Mouse (Mus musculus) thymus, adult 2 months (tissue): ENCODE results near the gene Hsd17b13.

Source experiments
- CTCF ChIP-seq: fragments of 200-500 bp; IDR thresholded peaks from 2 replicates; pipeline ENCODE4 v1.5.1; 2012; ENCODE audit warnings: mild to moderate bottlenecking, control low read depth, low read length, moderate library complexity, borderline replicate concordance; ENCODE audit not compliant: control insufficient read depth, poor library complexity, insufficient read depth; ENCODE audit errors: extremely low read depth
- POLR2A ChIP-seq: fragments of 200-500 bp; IDR thresholded peaks from 2 replicates; pipeline ENCODE4 v1.6.1; 2012; ENCODE audit warnings: mild to moderate bottlenecking, low read length, control low read depth, moderate library complexity; ENCODE audit not compliant: control insufficient read depth, poor library complexity, insufficient read depth; ENCODE audit errors: extremely low read depth

DNA sequence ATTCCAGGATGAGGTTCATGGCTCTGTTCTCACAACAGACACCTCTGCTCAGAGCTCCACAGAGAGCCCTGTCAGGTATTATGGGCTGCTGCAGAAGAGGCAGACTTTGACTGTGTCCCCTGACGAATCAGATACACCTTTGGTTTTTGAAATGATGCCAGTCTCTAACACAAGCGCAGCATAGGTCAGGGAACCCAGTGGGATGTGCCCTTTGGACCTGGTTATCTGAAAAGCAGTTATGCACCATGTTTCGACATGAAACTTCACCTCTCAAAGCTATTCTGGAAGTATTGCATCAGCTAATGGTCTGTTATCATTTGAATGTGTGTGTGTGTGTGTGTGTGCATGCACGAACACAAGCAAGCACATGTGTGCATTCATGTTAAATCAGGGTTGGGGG lies at the start of gene Hsd17b13:
- TF ChIP-seq CTCF: no peak
- no peak for TF ChIP-seq POLR2A
